Mouse (Mus musculus) urinary bladder, postnatal 10 days (tissue): ENCODE data around the gene Ccdc144b.

Experiments
- DNase-seq: peaks from one replicate; pipeline ENCODE4 v3.0.0; 2022; ENCODE audit warnings: low spot score

The Ccdc144b gene

DNA sequence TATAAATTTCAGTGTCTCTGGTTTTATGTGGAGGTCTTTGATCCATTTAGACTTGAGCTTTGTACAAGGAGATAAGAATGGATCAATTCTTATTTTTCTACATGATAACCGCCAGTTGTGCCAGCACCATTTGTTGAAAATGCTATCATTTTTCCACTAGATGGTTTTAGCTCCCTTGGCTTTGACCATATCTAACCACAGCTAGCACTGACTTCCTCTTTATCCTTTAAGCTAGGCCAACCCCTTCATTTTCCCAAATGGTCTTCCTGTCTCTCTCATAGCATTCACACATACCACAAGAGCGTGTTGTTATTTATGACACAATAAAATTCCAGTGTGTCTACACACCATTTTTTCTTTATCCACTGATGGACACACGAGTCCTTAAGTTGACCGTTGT, 23.4 kb downstream of the Ccdc144b start:
- DNase-seq: no peak

GRCm38 (mm10) chr3:36025732-36026131, 27.6 kb downstream of the Ccdc144b start:
- DNase-seq: no peak

DNA sequence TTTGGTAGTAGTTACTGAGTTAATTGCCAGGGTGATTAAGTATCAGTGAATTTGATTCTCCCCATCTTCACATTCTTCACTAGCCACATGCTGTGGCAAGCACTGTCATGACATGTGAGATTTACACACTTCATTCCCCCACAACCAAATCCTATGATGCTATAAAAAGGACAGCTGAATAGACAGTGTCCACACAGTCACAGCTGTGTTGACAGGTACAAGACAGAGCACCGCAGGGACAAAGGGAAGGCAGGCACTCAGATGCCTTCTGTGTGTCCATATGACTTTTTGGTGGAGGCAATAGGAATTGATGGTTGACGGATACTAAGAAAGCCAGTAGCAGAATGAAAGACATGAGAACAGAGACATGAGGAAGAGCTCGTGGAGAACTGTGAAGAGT, 42.1 kb downstream of the Ccdc144b start:
- no peak for DNase-seq

DNA sequence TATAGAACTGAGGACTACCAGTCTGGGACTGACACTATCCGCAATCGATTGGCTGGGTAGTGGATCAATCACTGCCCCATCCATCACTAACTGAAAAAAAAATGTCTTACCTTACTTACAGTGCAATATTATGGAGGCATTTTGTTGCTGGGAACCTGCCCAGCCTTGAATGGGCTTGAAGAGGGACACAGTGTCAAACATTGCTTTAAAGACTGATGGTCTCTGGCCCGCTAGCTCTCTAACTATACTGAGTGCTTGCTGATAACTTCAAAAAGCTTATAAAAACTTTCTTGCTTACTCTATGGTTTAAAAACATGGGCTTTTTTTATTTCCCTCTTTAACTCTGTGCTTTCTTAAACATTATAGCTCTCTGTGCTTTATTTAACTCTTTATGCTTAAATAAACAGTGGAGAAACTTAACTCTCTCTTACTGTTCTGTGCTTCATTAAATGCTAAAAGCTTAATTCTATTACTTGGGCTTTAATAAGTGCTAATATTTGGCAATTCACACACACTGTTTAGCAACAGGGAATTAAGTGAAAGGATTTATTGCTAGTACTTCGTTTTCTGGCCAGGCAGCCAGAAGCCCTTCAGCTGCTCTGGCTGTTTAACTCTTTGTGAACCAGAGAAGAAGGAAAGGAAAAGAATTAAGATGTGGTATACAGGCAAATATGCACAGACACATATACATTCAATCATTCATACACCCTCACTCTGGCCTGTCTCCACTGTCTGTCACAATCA, 44.8 kb downstream of the Ccdc144b start:
- no peak for DNase-seq

GRCm38 (mm10) chr3:36004028-36004895, 49.1 kb downstream of the Ccdc144b start:
- no peak for DNase-seq

GRCm38 (mm10) chr3:36000275-36001239, 52.8 kb downstream of the Ccdc144b start, which contains the start of gene Mccc1:
Mccc1 (minus strand) TSS chr3:36000678.
- DNase-seq: peak; percentile 77

DNA sequence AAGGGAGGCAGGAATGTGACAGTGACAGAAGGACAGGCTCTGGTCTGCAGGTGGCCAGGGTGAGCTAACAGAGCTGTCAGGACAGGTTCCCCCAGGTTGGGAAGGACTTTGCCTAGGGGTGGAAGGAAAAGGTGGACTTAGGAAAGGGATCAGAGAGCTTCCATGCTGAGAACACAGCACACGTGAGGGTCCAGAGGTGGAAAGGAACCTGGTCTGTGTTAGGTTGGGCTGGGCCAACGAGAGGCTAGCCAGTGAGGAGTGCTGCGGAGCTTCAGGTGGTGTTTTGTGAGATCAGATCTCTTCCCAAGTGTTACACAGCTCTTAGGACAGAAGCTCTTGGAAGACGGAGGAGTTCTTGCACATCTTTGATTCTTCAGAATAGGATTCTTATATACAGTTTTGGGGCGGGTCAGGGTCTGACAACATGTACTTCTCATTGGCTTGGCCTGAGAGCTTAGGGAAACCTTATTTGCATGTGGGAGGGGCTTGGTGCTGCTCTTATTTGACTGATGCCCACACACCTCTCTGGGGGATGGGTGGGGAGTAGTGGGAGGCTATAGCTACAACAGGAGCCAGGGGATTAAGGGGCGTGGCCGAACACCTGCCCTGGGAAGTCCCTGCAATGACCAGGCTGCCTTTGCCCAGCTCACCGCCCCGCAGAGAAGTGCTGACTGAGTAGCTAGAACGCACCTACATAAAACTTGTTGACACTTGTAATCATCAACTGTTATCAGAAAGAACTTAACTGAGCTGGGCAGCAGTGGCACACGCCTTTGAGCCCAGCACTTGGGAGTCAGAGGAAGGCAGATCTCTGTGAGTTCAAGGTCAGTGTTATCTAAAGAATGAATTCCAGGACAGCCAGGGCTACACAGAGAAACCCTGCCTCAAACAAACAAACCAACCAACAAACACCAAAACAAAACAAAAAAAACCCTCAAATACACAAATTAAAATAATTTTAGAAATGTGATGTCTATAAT, 58.5 kb downstream of the Ccdc144b start:
- no peak for DNase-seq

GRCm38 (mm10) chr3:35990715-35991114, 62.6 kb downstream of the Ccdc144b start:
- DNase-seq: no peak

- DNase-seq: no peak
Observed at GRCm38 (mm10) chr3:35988031-35988430, 65.3 kb downstream of the Ccdc144b start.

DNA sequence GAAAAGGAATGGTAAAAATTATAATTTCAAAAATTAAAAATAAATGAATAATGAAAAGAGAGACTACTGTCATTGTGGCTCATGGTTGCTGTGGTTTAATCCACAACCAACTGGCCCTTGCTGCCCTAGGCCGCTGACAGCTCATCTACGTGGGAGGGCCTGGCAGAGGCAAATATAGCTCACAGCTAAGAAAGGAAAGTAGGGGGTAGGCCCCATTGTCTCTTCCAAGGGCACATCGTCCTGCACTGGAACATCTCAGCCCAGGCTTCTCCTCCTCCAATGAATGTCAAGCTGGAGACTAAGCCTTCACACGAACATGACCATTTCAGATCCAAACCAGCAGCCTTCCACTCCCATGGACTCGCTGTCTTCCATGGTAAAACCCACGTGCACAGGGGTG, 67.1 kb downstream of the Ccdc144b start:
- DNase-seq: no peak

DNA sequence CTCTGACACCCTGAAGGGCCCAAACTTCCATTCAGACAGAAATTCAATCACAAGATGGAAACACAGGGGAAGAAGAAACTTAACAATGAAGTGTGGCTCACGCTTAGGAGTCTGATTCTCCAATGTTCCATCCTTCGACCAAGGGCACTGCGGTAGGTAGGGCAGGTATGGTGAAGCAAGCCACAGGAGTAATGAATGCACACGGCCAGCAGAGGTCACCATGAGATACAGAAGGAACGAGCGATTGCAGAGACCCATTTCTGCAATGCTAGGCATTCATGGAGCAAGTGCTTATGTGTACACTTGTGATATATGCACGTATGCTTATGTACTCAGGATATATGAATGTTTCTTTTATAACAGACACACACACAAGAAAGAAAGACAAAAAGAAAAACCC, 79.8 kb downstream of the Ccdc144b start:
- no peak for DNase-seq

GRCm38 (mm10) chr3:35972985-35973384, 80.4 kb downstream of the Ccdc144b start:
- DNase-seq: no peak

GRCm38 (mm10) chr3:35971149-35971548, 82.2 kb downstream of the Ccdc144b start:
- no peak for DNase-seq

DNA sequence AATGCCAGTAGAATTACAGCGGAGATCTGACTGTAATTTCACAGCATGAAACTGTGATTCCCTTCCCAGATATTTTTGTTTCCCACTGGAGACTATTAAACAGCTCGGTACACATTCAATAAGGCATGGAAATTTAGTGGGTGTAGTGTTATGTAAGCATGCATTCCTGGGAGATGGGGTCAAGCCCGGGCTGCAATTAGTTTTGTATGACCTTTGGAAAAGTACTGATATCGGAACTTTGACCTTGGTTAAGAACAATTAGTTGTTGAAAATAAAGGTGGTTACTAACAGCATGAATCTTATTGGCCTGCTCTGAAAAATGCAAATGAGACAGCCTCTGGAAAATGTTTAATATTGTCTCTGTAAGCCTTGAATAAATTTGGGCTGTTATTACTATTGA, 82.9 kb downstream of the Ccdc144b start:
- no peak for DNase-seq

- DNase-seq: no peak
Observed at GRCm38 (mm10) chr3:35967366-35967921, 85.9 kb downstream of the Ccdc144b start.

DNA sequence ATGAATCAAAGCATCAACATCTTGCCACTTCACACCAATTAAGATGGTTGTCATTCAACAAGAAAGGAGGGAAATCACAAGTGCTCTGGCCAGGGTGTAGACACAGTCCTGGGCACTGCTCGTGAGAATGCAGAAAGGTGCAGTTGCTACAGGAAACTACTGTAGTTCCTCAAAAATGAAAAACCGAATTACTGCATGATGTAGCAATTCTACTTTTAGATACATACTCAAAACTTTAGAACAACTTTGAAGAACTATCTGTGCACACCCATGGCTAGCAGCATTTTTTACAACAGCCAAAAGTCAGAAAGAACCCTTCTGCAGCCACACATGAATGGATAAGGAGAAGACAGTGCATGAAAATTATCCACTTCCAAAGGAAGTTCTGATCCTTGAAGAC, 86.9 kb downstream of the Ccdc144b start:
- no peak for DNase-seq

GRCm38 (mm10) chr3:35964928-35965327, 88.4 kb downstream of the Ccdc144b start:
- no peak for DNase-seq

DNA sequence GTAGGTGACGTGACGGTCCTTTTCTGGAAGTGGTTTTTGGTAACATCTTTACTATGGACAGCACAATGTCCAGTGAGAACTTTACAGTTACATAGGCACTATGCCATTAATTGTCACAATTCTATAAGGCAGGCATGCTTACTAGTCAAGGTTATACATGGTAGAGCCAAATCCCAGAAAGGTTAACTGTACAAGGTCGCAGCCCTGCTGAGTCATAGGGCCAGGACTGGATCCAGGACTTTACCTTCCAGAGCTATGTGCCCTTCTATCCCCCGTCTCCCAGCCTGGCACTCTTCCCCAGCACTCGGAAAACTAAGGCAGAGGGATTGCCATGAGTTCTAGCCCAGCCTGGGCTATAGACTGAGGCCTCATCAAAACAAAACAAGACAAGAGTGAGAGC, 89.4 kb downstream of the Ccdc144b start:
- no peak for DNase-seq

- DNase-seq: no peak
Observed at GRCm38 (mm10) chr3:35963401-35963800, 89.9 kb downstream of the Ccdc144b start.

- no peak for DNase-seq
Observed at GRCm38 (mm10) chr3:35962967-35963366, 90.4 kb downstream of the Ccdc144b start.
